Mouse (Mus musculus): ENCODE measurements around the gene Fitm1. TPM values are rescaled to one million over a fixed set of nuclear protein-coding genes. Genes with fewer than 3 reads are reported as not detected.

Gene Fitm1
- polyA plus RNA-seq, 1 experiment from 2014 or later, result 1.4 TPM

GRCm38 (mm10) chr14:55575711-55576110 is 294 bp downstream of the Fitm1 start:
- no peak for ATAC-seq (ENCODE audit: low FRiP score)
- H3K36me3 ChIP-seq, result peaks cover 12% of the 10 kb centered on the region
- no peak overlapping the region for H3K9ac ChIP-seq
- no peak overlapping the region for H3K4me2 ChIP-seq (replicated peaks)
- no peak overlapping the region for H3K27ac ChIP-seq
- no peaks in the 10 kb centered on the region for H3K27me3 ChIP-seq
- no peak overlapping the region for H3K4me3 ChIP-seq
- H3K4me1 ChIP-seq, result peaks cover 10% of the 10 kb centered on the region
- 73% methylated on average over 13 of the region's 13 CpGs for WGBS
- no peaks in the 10 kb centered on the region for H3K9me3 ChIP-seq (replicated peaks)

DNA sequence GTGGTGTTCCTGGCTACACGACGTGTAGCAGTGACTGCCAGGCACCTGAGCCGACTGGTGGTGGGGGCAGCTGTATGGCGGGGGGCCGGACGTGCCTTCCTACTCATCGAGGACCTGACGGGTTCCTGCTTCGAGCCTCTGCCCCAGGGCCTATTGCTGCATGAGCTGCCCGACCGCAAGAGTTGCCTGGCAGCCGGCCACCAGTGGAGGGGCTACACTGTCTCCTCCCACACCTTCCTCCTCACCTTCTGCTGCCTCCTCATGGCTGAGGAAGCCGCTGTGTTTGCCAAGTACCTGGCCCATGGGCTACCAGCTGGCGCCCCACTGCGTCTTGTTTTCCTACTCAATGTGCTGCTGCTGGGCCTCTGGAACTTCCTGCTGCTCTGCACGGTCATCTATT is 959 bp downstream of the Fitm1 start:
- WGBS, result 76% methylated on average over 16 of the region's 16 CpGs
- H3K9me3 ChIP-seq (replicated peaks), result no peaks in the 10 kb centered on the region
- H3K4me2 ChIP-seq (replicated peaks), result no peak overlapping the region
- H3K36me3 ChIP-seq, result peaks cover 16% of the 10 kb centered on the region
- no peak overlapping the region for H3K4me3 ChIP-seq
- no peak for ATAC-seq (ENCODE audit: low FRiP score)
- no peak overlapping the region for H3K27ac ChIP-seq
- no peak overlapping the region for H3K9ac ChIP-seq
- no peaks in the 10 kb centered on the region for H3K27me3 ChIP-seq
- H3K4me1 ChIP-seq, result peaks cover 10% of the 10 kb centered on the region

- WGBS, result 0% methylated on average over 32 of the region's 32 CpGs
- Histone ChIP-seq H3K9ac (peak within 1 kb of the TSS; percentile 88), H3K4me1 (peaks cover 10% of the 10 kb centered on the region), H3K9me3 (replicated peaks) (no peaks in the 10 kb centered on the region), H3K36me3 (peaks cover 20% of the 10 kb centered on the region), H3K4me3 (peak within 1 kb of the TSS; percentile 71), H3K27me3 (no peaks in the 10 kb centered on the region), H3K27ac (peak within 1 kb of the TSS; percentile 79), H3K4me2 (replicated peaks) (peak within 1 kb of the TSS; percentile 88)
- peak; percentile 87 for ATAC-seq (ENCODE audit: low FRiP score)
These were observed 2.7 kb downstream of the Fitm1 start, which contains the start of gene Psme1 for GRCm38 (mm10) chr14:55577871-55578667. Gene Psme1 (plus strand): TSS chr14:55578123.

DNA sequence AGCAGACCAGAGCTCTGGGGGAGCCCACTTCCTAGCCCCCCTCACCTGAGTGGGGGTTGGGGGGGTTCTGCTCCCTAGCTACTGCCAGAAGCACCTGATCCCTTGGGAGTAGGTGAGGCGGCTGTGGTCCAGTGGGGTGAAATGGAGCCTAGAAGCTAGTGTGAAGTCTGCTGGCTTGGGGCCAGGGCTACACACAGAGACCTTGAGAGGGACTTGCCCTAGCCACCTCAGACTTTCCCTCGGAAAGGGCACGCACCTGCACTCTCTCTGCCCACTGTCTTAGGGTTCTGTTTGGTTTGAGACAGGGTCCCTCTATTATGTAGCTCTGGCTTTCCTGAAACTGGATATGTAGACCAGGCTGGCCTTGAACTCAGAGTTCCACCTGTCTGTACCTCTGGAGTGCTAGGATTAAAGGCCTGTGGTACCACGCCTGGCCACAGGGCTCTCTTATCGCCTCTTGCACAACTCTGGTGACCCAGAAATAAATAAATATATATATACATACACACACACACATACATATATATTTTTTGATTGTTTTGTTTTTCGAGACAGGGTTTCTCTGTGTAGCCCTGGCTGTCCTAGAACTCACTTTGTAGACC is 3.4 kb downstream of the Fitm1 start:
- peaks cover 20% of the 10 kb centered on the region for H3K36me3 ChIP-seq
- H3K27ac ChIP-seq, result peak overlapping the region; percentile 79
- peaks cover 10% of the 10 kb centered on the region for H3K4me1 ChIP-seq
- peak overlapping the region; percentile 88 for H3K4me2 ChIP-seq (replicated peaks)
- no peaks in the 10 kb centered on the region for H3K27me3 ChIP-seq
- WGBS, result 30% methylated on average over 6 of the region's 6 CpGs
- peak overlapping the region; percentile 88 for H3K9ac ChIP-seq
- peak overlapping the region; percentile 71 for H3K4me3 ChIP-seq
- no peak; the same call in none of the 2 replicates for ATAC-seq (ENCODE audit: low FRiP score)
- H3K9me3 ChIP-seq (replicated peaks), result no peaks in the 10 kb centered on the region

DNA sequence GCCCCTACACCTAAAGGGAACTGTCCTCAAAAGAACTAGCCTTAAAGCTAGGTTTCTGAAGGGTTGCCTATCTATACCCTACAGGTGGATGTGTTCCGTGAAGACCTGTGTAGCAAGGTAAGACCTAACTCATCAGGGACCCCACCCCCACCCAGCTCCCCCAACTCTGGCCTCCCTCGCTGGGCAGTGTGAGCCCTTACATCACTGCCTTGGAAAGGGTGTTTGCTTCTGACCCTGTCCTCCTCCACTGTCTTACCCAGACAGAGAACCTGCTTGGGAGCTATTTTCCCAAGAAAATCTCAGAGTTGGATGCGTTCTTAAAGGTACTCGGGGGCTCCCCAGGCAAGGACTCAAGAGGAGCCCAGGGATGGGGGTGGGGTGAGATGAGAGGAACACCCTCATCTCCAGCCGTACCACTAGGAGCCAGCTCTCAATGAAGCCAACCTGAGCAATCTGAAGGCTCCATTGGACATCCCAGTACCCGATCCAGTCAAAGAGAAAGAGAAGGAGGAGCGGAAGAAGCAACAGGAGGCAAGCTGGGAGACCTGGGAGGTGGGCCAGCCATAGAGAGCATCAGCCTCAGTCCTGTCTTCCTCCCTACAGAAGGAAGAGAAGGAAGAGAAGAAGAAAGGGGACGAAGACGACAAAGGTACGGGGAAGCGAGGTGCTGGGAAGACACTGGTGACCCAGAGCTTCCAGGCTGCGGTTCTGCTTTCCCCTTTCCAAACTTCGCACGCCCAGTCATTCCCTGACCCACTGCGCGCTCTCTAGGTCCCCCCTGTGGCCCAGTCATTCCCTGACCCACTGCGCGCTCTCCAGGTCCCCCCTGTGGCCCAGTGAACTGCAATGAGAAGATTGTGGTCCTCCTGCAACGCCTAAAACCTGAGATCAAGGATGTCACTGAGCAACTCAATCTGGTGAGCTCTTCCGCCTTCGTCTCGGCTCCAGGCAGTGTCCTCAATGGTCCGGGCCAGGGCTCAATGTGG is 4.4 kb downstream of the Fitm1 start:
- Histone ChIP-seq H3K4me1 (peaks cover 16% of the 10 kb centered on the region), H3K36me3 (peaks cover 20% of the 10 kb centered on the region), H3K4me3 (no peak overlapping the region), H3K4me2 (replicated peaks) (no peak overlapping the region), H3K27me3 (peaks cover 3% of the 10 kb centered on the region), H3K9me3 (replicated peaks) (no peaks in the 10 kb centered on the region), H3K9ac (no peak overlapping the region), H3K27ac (no peak overlapping the region)
- 86% methylated on average over 23 of the region's 23 CpGs for WGBS
- no peak for ATAC-seq (ENCODE audit: low FRiP score)

GRCm38 (mm10) chr14:55580731-55581130 is 5.3 kb downstream of the Fitm1 start:
- peaks cover 3% of the 10 kb centered on the region for H3K27me3 ChIP-seq
- WGBS, result 95% methylated on average over 16 of the region's 16 CpGs
- H3K9me3 ChIP-seq (replicated peaks), result no peaks in the 10 kb centered on the region
- peaks cover 19% of the 10 kb centered on the region for H3K4me1 ChIP-seq
- no peak for ATAC-seq (ENCODE audit: low FRiP score)
- no peak overlapping the region for H3K9ac ChIP-seq
- no peak overlapping the region for H3K4me3 ChIP-seq
- no peak overlapping the region for H3K4me2 ChIP-seq (replicated peaks)
- H3K36me3 ChIP-seq, result peaks cover 20% of the 10 kb centered on the region
- no peak overlapping the region for H3K27ac ChIP-seq

GRCm38 (mm10) chr14:55581981-55582681 is 6.7 kb downstream of the Fitm1 start:
- 78% methylated on average over 9 of the region's 9 CpGs for WGBS
- Histone ChIP-seq H3K4me2 (replicated peaks) (no peak overlapping the region), H3K9me3 (replicated peaks) (no peaks in the 10 kb centered on the region), H3K27me3 (peaks cover 3% of the 10 kb centered on the region), H3K4me1 (peaks cover 19% of the 10 kb centered on the region), H3K36me3 (peaks cover 24% of the 10 kb centered on the region), H3K4me3 (no peak overlapping the region), H3K27ac (no peak overlapping the region; the same call in 1 of the 2 replicates), H3K9ac (no peak overlapping the region)
- ATAC-seq (ENCODE audit: low FRiP score), result no peak

- WGBS, result 38% methylated on average over 5 of the region's 5 CpGs
- Histone ChIP-seq H3K4me1 (peaks cover 9% of the 10 kb centered on the region; the same call in 1 of the 2 replicates), H3K27ac (no peak overlapping the region), H3K4me2 (replicated peaks) (peak overlapping the region; percentile 75), H3K9me3 (replicated peaks) (no peaks in the 10 kb centered on the region), H3K4me3 (peak overlapping the region; percentile 43), H3K27me3 (peaks cover 3% of the 10 kb centered on the region), H3K9ac (peak overlapping the region; percentile 63; the same call in 1 of the 2 replicates), H3K36me3 (peaks cover 35% of the 10 kb centered on the region)
- ATAC-seq (ENCODE audit: low FRiP score), result no peak
These were observed 8.9 kb downstream of the Fitm1 start for GRCm38 (mm10) chr14:55584303-55584701.

- Histone ChIP-seq H3K9ac (peak within 1 kb of the TSS; percentile 63), H3K9me3 (replicated peaks) (no peaks in the 10 kb centered on the region), H3K4me3 (peak within 1 kb of the TSS; percentile 43), H3K27me3 (peaks cover 3% of the 10 kb centered on the region), H3K36me3 (peaks cover 33% of the 10 kb centered on the region), H3K4me1 (peaks cover 11% of the 10 kb centered on the region), H3K27ac (no peak within 1 kb of the TSS), H3K4me2 (replicated peaks) (peak within 1 kb of the TSS; percentile 75)
- WGBS, result 2% methylated on average over 43 of the region's 43 CpGs
- peak; percentile 79 for ATAC-seq (ENCODE audit: low FRiP score)
These were observed 9.5 kb downstream of the Fitm1 start, which contains the start of gene Emc9 for GRCm38 (mm10) chr14:55584702-55585565. Gene Emc9 (minus strand): TSS chr14:55585302.

- H3K9me3 ChIP-seq (replicated peaks), result no peaks in the 10 kb centered on the region
- WGBS, result 58% methylated on average over 6 of the region's 6 CpGs
- H3K27me3 ChIP-seq, result peaks cover 3% of the 10 kb centered on the region
- H3K4me2 ChIP-seq (replicated peaks), result peak overlapping the region; percentile 75; the same call in 1 of the 2 replicates
- H3K4me1 ChIP-seq, result peaks cover 17% of the 10 kb centered on the region
- no peak overlapping the region for H3K9ac ChIP-seq
- H3K36me3 ChIP-seq, result peaks cover 27% of the 10 kb centered on the region
- H3K27ac ChIP-seq, result no peak overlapping the region
- ATAC-seq (ENCODE audit: low FRiP score), result no peak
- peak overlapping the region; percentile 43; the same call in 1 of the 2 replicates for H3K4me3 ChIP-seq
These were observed 10.1 kb downstream of the Fitm1 start for GRCm38 (mm10) chr14:55585566-55585960.

All from hindbrain, embryonic 12.5 days (tissue).